Mouse (Mus musculus) E14TG2a.4 (cell line): ENCODE results near the gene Arhgap32.
A peak's percentile ranks its signal among the peaks of the same experiment; 100 is the strongest.

ENCODE experiments used
- H3K27me3 ChIP-seq: 2 replicates; pipeline ENCODE4 v1.6.1; 2014; ENCODE audit warnings: low read length, control low read depth; ENCODE audit not compliant: insufficient read depth
- H3K36me3 ChIP-seq: 2 replicates; pipeline ENCODE4 v1.6.1; 2014; ENCODE audit warnings: low read length, control low read depth; ENCODE audit not compliant: insufficient read depth
- H3K4me1 ChIP-seq: replicated peaks from 2 replicates; pipeline ENCODE4 v1.6.1; 2014; ENCODE audit warnings: low read depth, low read length, control low read depth
- H3K4me3 ChIP-seq: replicated peaks from 2 replicates; pipeline ENCODE4 v1.5.1; 2014; ENCODE audit warnings: mild to moderate bottlenecking, low read length
- H3K9me3 ChIP-seq: 2 replicates; pipeline ENCODE4 v1.6.1; 2014; ENCODE audit warnings: low read length, control low read depth
- CTCF ChIP-seq: conservative IDR thresholded peaks from 2 replicates; pipeline ENCODE4 v1.5.1; 2014; ENCODE audit warnings: low read length
- NANOG ChIP-seq: IDR thresholded peaks from 2 replicates; pipeline ENCODE4 v1.6.1; 2014; ENCODE audit warnings: borderline replicate concordance, low read length, mixed read lengths
- POU5F1 ChIP-seq: IDR thresholded peaks from 2 replicates; pipeline ENCODE4 v1.6.1; 2014; ENCODE audit warnings: low read length, borderline replicate concordance

Arhgap32 gene

GRCm38 (mm10) chr9:32271896-32272444, 156.0 kb downstream of the Arhgap32 start:
- Histone ChIP-seq H3K36me3 (no peaks in the 10 kb centered on the region), H3K27me3 (no peaks in the 10 kb centered on the region; the same call in 1 of the 2 replicates), H3K4me1 (no peaks in the 10 kb centered on the region), H3K4me3 (no peak overlapping the region), H3K9me3 (no peaks in the 10 kb centered on the region)
- TF ChIP-seq CTCF (peak; percentile 62), POU5F1 (no peak)

- H3K27me3 ChIP-seq = peaks cover 4% of the 10 kb centered on the region; the same call in 1 of the 2 replicates
- H3K4me1 ChIP-seq = no peaks in the 10 kb centered on the region
- H3K36me3 ChIP-seq = no peaks in the 10 kb centered on the region
- H3K4me3 ChIP-seq = no peak overlapping the region
- TF ChIP-seq NANOG = no peak
- no peak for TF ChIP-seq POU5F1
- no peak for TF ChIP-seq CTCF
- H3K9me3 ChIP-seq = 0 out of 2 replicates have a peak, but pooled peaks cover 3% of the 10 kb centered on the region
These were observed 162.1 kb downstream of the Arhgap32 start for GRCm38 (mm10) chr9:32278052-32278451.

GRCm38 (mm10) chr9:32279789-32280188, 163.9 kb downstream of the Arhgap32 start:
- Histone ChIP-seq H3K4me3 (no peak overlapping the region), H3K36me3 (no peaks in the 10 kb centered on the region), H3K9me3 (0 out of 2 replicates have a peak, but pooled peaks cover 3% of the 10 kb centered on the region), H3K27me3 (peaks cover 4% of the 10 kb centered on the region; the same call in 1 of the 2 replicates), H3K4me1 (no peaks in the 10 kb centered on the region)
- TF ChIP-seq CTCF = no peak
- no peak for TF ChIP-seq POU5F1
- TF ChIP-seq NANOG = no peak

- TF ChIP-seq POU5F1 (no peak), CTCF (no peak)
- Histone ChIP-seq H3K4me1 (no peaks in the 10 kb centered on the region), H3K27me3 (peaks cover 4% of the 10 kb centered on the region; the same call in 1 of the 2 replicates), H3K36me3 (no peaks in the 10 kb centered on the region), H3K9me3 (0 out of 2 replicates have a peak, but pooled peaks cover 3% of the 10 kb centered on the region), H3K4me3 (no peak overlapping the region)
These were observed 164.5 kb downstream of the Arhgap32 start for GRCm38 (mm10) chr9:32280456-32280855.

GRCm38 (mm10) chr9:32283591-32283990, 167.7 kb downstream of the Arhgap32 start:
- Histone ChIP-seq H3K4me3 (no peak overlapping the region), H3K36me3 (no peaks in the 10 kb centered on the region), H3K9me3 (0 out of 2 replicates have a peak, but pooled peaks cover 3% of the 10 kb centered on the region), H3K4me1 (no peaks in the 10 kb centered on the region), H3K27me3 (peaks cover 4% of the 10 kb centered on the region; the same call in 1 of the 2 replicates)
- no peak for TF ChIP-seq NANOG
- TF ChIP-seq CTCF = no peak
- no peak for TF ChIP-seq POU5F1

GRCm38 (mm10) chr9:32291618-32292017, 175.7 kb downstream of the Arhgap32 start:
- peaks cover 26% of the 10 kb centered on the region for H3K4me1 ChIP-seq
- H3K9me3 ChIP-seq = no peaks in the 10 kb centered on the region
- no peaks in the 10 kb centered on the region for H3K36me3 ChIP-seq
- H3K4me3 ChIP-seq = no peak overlapping the region
- TF ChIP-seq NANOG (no peak), POU5F1 (no peak), CTCF (no peak)
- H3K27me3 ChIP-seq = 0 out of 2 replicates have a peak, but pooled peaks cover 4% of the 10 kb centered on the region

DNA sequence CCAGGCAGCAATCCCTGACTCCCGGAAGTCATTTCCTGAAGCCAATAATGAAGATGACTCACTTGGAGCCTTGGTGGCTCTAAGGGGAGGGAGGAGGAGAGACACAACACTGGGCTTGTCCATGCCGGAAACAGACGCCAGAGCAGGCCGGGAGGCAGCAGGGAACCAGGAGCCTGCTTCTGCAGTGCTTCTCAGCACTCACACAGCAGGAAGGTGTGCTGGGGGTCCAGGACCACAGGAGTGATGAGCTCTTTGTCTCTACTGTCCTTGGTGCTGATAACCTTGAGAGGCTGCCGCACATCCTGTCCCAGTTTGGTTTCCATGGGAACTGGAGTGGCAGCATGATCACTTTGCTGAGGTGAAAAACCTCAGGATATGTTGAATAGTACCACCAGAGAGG, 176.8 kb downstream of the Arhgap32 start:
- H3K36me3 ChIP-seq = no peaks in the 10 kb centered on the region
- H3K4me1 ChIP-seq = peaks cover 26% of the 10 kb centered on the region
- H3K4me3 ChIP-seq = no peak overlapping the region
- TF ChIP-seq CTCF (no peak), NANOG (no peak), POU5F1 (no peak)
- H3K9me3 ChIP-seq = no peaks in the 10 kb centered on the region
- H3K27me3 ChIP-seq = 0 out of 2 replicates have a peak, but pooled peaks cover 4% of the 10 kb centered on the region

DNA sequence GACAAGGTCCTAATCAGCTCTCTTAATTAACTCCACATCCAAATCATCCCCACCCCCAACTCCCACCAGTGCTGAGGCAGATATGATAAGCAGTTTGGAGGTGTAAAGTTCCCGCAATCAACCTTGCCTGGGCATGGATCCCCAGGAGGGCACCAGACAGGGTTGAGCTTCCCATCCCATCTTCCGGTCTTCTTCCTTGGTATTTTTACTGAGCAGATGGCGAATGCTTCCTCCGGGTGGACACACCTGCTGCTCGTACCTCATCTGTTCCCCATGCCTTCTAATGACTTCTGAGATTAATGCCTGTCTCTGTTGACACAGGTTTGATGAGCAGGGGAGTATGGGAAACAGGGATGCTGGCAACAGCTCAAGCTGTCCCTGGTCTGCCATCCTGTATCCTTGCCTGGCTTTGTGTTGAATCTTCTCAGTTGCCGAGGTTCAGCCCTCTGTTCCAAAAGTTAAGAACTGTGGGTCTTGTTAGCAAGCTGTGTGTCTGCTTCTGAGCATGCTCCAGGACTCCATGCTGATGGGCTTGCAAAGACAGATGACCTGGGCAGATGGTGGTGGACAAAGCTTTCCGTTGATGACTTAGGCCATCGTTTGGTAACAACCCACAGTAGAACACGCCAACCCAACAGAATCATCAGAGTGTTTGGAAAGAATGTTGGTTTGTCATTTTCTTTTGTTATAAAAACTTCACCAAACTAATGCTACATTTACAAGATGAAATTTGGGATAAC, 179.3 kb downstream of the Arhgap32 start:
- no peaks in the 10 kb centered on the region for H3K9me3 ChIP-seq
- H3K36me3 ChIP-seq = no peaks in the 10 kb centered on the region
- no peak for TF ChIP-seq POU5F1
- TF ChIP-seq NANOG = no peak
- no peak for TF ChIP-seq CTCF
- H3K4me1 ChIP-seq = peaks cover 20% of the 10 kb centered on the region
- 0 out of 2 replicates have a peak, but pooled peaks cover 4% of the 10 kb centered on the region for H3K27me3 ChIP-seq
- no peak overlapping the region for H3K4me3 ChIP-seq
